14 mouse cellular contexts compared by ENCODE assay signal in genomic region chr5:105754803-105755202, GRCm38 (mm10). TPM values are rescaled to one million over a fixed set of nuclear protein-coding genes. Genes with fewer than 3 reads are reported as not detected.
DNase-seq lines count a peak whose midpoint lies in the region; ATAC-seq and TF ChIP-seq lines count a peak whose summit lies in the region.
"Had no signal": no experiment of that assay in that cellular context is flagged by ENCODE, and none has a peak within 500 bp of the region (broad histone marks: within the 10 kb centered on the region; RNA-seq: fewer than 3 reads in every experiment).

No protein-coding gene starts in this region.

- peak; percentile 7 to 37; a peak in 2 of 4 replicates for TF ChIP-seq EP300 in MEL (IDR thresholded peaks at IDR 0.05; ENCODE audit: low read depth in 1 of 2, low read length in 2 of 2)

- no peak overlapping the region for H3K9ac ChIP-seq in MEL (ENCODE audit: control insufficient read depth, low read depth, low read length, poor library complexity, severe bottlenecking)
- no peak overlapping the region for H3K9ac ChIP-seq in liver, embryonic 13.5 days

- TF ChIP-seq POLR2A in MEL (IDR thresholded peaks at IDR 0.05; ENCODE audit: control insufficient read depth in 1 of 2, insufficient read depth in 1 of 2, low read depth in 1 of 2, low read length in 2 of 2, poor library complexity in 1 of 2), result no peak

- peak; percentile 35; the same call in 1 of the 2 replicates for ATAC-seq in liver, embryonic 13.5 days (ENCODE audit: low read depth)
- no peak for ATAC-seq in inflammation-experienced regulatory T-cells, adult 6 months
- ATAC-seq in erythroid progenitor cell, adult 5-6 weeks (replicated peaks; ENCODE audit: low FRiP score, poor library complexity, severe bottlenecking), result no peak

- H3K4me3 ChIP-seq in layer of hippocampus, adult 2 months, result no peak overlapping the region
- no peak overlapping the region for H3K4me3 ChIP-seq in MEL (ENCODE audit: control insufficient read depth in 1 of 2, insufficient read depth in 1 of 2, low read depth in 2 of 2, low read length in 2 of 2)
- no peak overlapping the region for H3K4me3 ChIP-seq in liver, embryonic 13.5 days (replicated peaks)
- H3K4me3 ChIP-seq: erythroblast, embryonic 14.5 days; megakaryocyte, embryonic 14.5 days had no signal

- H3K27ac ChIP-seq in layer of hippocampus, adult 2 months, result peak overlapping the region; percentile 18; the same call in 1 of the 2 replicates
- H3K27ac ChIP-seq in MEL (ENCODE audit: control insufficient read depth, low read depth, low read length), result no peak overlapping the region
- no peak overlapping the region; the same call in 1 of the 2 replicates for H3K27ac ChIP-seq in liver, embryonic 13.5 days

- peaks cover 28% of the 10 kb centered on the region for H3K79me2 ChIP-seq in MEL (ENCODE audit: control insufficient read depth, insufficient read depth, low read length, poor library complexity)

- WGBS in liver, embryonic 13.5 days (ENCODE audit: insufficient replicate concordance), result 22% methylated on average over 8 of the region's 8 CpGs

- peaks cover 2 to 12% of the 10 kb centered on the region in 2 experiments for H3K36me3 ChIP-seq in MEL (ENCODE audit: control insufficient read depth in 1 of 2, insufficient read depth in 2 of 2, low read length in 2 of 2)
- peaks cover 8% of the 10 kb centered on the region; the same call in 1 of the 2 replicates for H3K36me3 ChIP-seq in liver, embryonic 13.5 days

- H3K4me1 ChIP-seq in MEL (ENCODE audit: control insufficient read depth in 1 of 2, insufficient read depth in 2 of 2, low read length in 2 of 2), result peaks cover 5 to 6% of the 10 kb centered on the region in 2 experiments
- H3K4me1 ChIP-seq in liver, embryonic 13.5 days (replicated peaks), result peaks cover 56% of the 10 kb centered on the region

- TF ChIP-seq CTCF in layer of hippocampus, adult 2 months (conservative IDR thresholded peaks at IDR 0.05), result no peak
- TF ChIP-seq CTCF in MEL (IDR thresholded peaks at IDR 0.05 in 2 of 3, conservative IDR thresholded peaks at IDR 0.05 in 1 of 3; ENCODE audit: control insufficient read depth in 1 of 3, insufficient read depth in 1 of 3, low read depth in 2 of 3, low read length in 3 of 3, poor library complexity in 1 of 3, severe bottlenecking in 1 of 3), result no peak

- DNase-seq in embryo, embryonic 10 days (ENCODE audit: low spot score), result peak; percentile 52
- no peak for DNase-seq in embryo, embryonic 11 days
- DNase-seq in layer of hippocampus, adult 2 months (ENCODE audit: low spot score in 2 of 2), result no peak
- DNase-seq in layer of hippocampus, postnatal 10 days (ENCODE audit: low spot score in 2 of 2), result no peak
- peak; percentile 41 for DNase-seq in MEL (ENCODE audit: low read depth, low spot score)
- DNase-seq in liver, embryonic 13.5 days, result no peak
- DNase-seq: cerebellum, postnatal 36 days; gastrocnemius, postnatal 10 days; right cerebral cortex, adult 18-20 months had no signal

- no peaks in the 10 kb centered on the region for H3K27me3 ChIP-seq in MEL (ENCODE audit: control insufficient read depth in 1 of 2, insufficient read depth in 2 of 2, low read length in 2 of 2)
- no peaks in the 10 kb centered on the region for H3K27me3 ChIP-seq in liver, embryonic 13.5 days
- H3K27me3 ChIP-seq: megakaryocyte, embryonic 14.5 days had no signal

- TF ChIP-seq RAD21 in MEL (IDR thresholded peaks at IDR 0.05; ENCODE audit: low read depth, low read length), result no peak

- H3K9me3 ChIP-seq in MEL (replicated peaks; ENCODE audit: insufficient read depth, low read length), result no peaks in the 10 kb centered on the region
- no peaks in the 10 kb centered on the region for H3K9me3 ChIP-seq in liver, embryonic 13.5 days (replicated peaks)
- H3K9me3 ChIP-seq: megakaryocyte, embryonic 14.5 days had no signal

- H3K4me2 ChIP-seq in liver, embryonic 13.5 days, result no peak overlapping the region
- H3K4me2 ChIP-seq: heart, embryonic 11.5 days had no signal

TF ChIP-seq in MEL, 35 proteins besides CTCF, POLR2A, EP300 and RAD21:
- TF ChIP-seq NELFE (IDR thresholded peaks at IDR 0.05; ENCODE audit: low read depth, low read length) (no peak), POLR2AphosphoS5 (IDR thresholded peaks at IDR 0.05; ENCODE audit: borderline replicate concordance, low read depth, low read length) (no peak), GATA1 (IDR thresholded peaks at IDR 0.05; ENCODE audit: low read depth, low read length) (peak; percentile 22; the same call in 1 of the 2 replicates), ETS1 (IDR thresholded peaks at IDR 0.05; ENCODE audit: low read depth, low read length) (0 out of 2 replicates have a peak, but pooled peaks have one; percentile 15), SIN3A (IDR thresholded peaks at IDR 0.05; ENCODE audit: low read length) (no peak), SMC3 (IDR thresholded peaks at IDR 0.05; ENCODE audit: low read depth, low read length) (no peak), TCF12 (IDR thresholded peaks at IDR 0.05; ENCODE audit: low read depth, low read length) (no peak), TAL1 (IDR thresholded peaks at IDR 0.05; ENCODE audit: low read length) (peak; percentile 72)

RNA-seq across cellular contexts. Expression of gene Lrrc8d, which starts 55.0 kb away (rescaled TPM):
- 10 to 100 TPM; 49.9 to 52.7 TPM for total RNA-seq in layer of hippocampus, adult 2 months (2021)
- total RNA-seq in layer of hippocampus, postnatal 10 days (2021), result 10 to 100 TPM; 57.7 to 59.4 TPM
- total RNA-seq in MEL (2012; rRNA removed), result 11.4 and 13.3 TPM in 2 replicates
- polyA plus RNA-seq in MEL (2012; ENCODE audit: insufficient read depth in 1 of 2, insufficient read length in 2 of 2, low read depth in 1 of 2, low replicate concordance in 2 of 2, missing spikeins in 1 of 2), result 100 to 1,000 TPM in 1 of 2 experiments, 10 to 100 TPM in 1; 21.9 to 258 TPM
- polyA plus RNA-seq in liver, embryonic 13.5 days (2015; fragmentation: Nextera tagmentation; extraction: Ambion mirVana), result 9.4 and 11.4 TPM in 2 replicates
- 10 to 100 TPM; 11.8 to 28.4 (median 26.5) TPM for polyA plus RNA-seq in inflammation-experienced regulatory T-cells, adult 6 months (2017; shearing (Covaris generic))
- total RNA-seq in erythroid progenitor cell, adult 5-6 weeks (2015; ENCODE audit: low replicate concordance), result 13.4 and 18.0 TPM in 2 replicates
- 6.9 and 10.8 TPM in 2 replicates for total RNA-seq in erythroid progenitor cell, adult 5-6 weeks (2017; ENCODE audit: low replicate concordance)

Comparison
In these comparisons a context has a peak if more than half of its experiments do, and no peak if none do; other contexts are left out.
1. DNase-seq: peak in embryo, embryonic 10 days (single experiment) and MEL (single experiment); none in embryo, embryonic 11 days (single experiment), layer of hippocampus, adult 2 months (0 of 2), layer of hippocampus, postnatal 10 days (0 of 2) and liver, embryonic 13.5 days (single experiment).